In the genomic region with DNA sequence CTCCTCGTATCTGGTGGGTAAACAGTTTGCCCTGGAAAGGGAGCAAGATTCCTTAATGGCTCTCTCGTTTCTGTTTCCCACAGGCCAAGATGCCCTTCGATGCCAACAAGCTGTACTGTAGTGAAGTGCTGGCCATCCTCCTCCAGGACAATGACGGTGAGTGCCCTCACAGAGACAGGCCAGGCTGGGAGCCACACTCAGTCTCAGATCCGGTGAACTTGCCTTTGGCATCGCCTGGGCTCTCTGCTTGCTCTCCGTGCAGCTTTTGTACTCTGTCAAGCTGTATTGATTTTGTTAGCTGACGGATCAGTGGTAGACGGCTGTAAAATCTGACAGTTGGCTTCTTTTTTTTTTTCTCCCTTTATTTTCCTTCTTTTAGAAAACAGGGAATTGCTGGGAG, we compare ENCODE assay signal across 14 mouse cellular contexts.
DNase-seq lines count a peak whose midpoint lies in the region; ATAC-seq and TF ChIP-seq lines count a peak whose summit lies in the region.
"Had no signal": no experiment of that assay in that cellular context is flagged by ENCODE, and none has a peak within 500 bp of the region (broad histone marks: within the 10 kb centered on the region; RNA-seq: fewer than 3 reads in every experiment).

No protein-coding gene starts in this region.

- no peak overlapping the region for H3K4me3 ChIP-seq in layer of hippocampus, adult 2 months
- H3K4me3 ChIP-seq in neural tube, embryonic 15.5 days (replicated peaks) = no peak overlapping the region
- H3K4me3 ChIP-seq: embryonic facial prominence, embryonic 12.5 days; stomach, embryonic 15.5 days had no signal

- DNase-seq in heart, adult 11 months = peak; percentile 72
- DNase-seq in heart, postnatal 25 days (ENCODE audit: low spot score) = no peak
- peak in 1 of 2 experiments; percentile 7 for DNase-seq in layer of hippocampus, adult 2 months (ENCODE audit: low spot score in 2 of 2)
- DNase-seq in layer of hippocampus, postnatal 36 days = no peak
- DNase-seq in right cerebral cortex, postnatal 10 days (ENCODE audit: low spot score in 2 of 2) = peak; percentile 16 to 26
- no peak for DNase-seq in right cerebral cortex, postnatal 14 days
- no peak for DNase-seq in natural killer cell, adult 2 months (ENCODE audit: low spot score in 2 of 2)
- DNase-seq: cerebellum, adult 11 months; lung, embryonic 14.5 days; thymus, postnatal 14 days had no signal

- TF ChIP-seq CTCF in layer of hippocampus, adult 2 months (conservative IDR thresholded peaks at IDR 0.05) = no peak

- no peak for ATAC-seq in neural tube, embryonic 15.5 days (ENCODE audit: low FRiP score)
- ATAC-seq: inflammation-experienced regulatory T-cells, adult 6 months had no signal

- intact Hi-C loops in heart, postnatal 25 days (cut with DNase I) = no loop called here

- peaks cover 39% of the 10 kb centered on the region for H3K4me1 ChIP-seq in neural tube, embryonic 15.5 days
- H3K4me1 ChIP-seq: embryonic facial prominence, embryonic 12.5 days; stomach, embryonic 15.5 days had no signal

- H3K27me3 ChIP-seq in neural tube, embryonic 15.5 days (replicated peaks) = no peaks in the 10 kb centered on the region
- H3K27me3 ChIP-seq: embryonic facial prominence, embryonic 12.5 days; stomach, embryonic 15.5 days had no signal

- H3K9me3 ChIP-seq in neural tube, embryonic 15.5 days (replicated peaks) = no peaks in the 10 kb centered on the region
- H3K9me3 ChIP-seq: embryonic facial prominence, embryonic 12.5 days; stomach, embryonic 15.5 days had no signal

- 0 out of 2 replicates have a peak, but pooled peaks cover under 1% of the 10 kb centered on the region for H3K36me3 ChIP-seq in neural tube, embryonic 15.5 days

- WGBS in neural tube, embryonic 15.5 days = 49% methylated on average over 9 of the region's 9 CpGs

- H3K4me2 ChIP-seq in neural tube, embryonic 15.5 days = no peak overlapping the region
- H3K4me2 ChIP-seq: embryonic facial prominence, embryonic 12.5 days; lung, embryonic 14.5 days; stomach, embryonic 15.5 days had no signal

- H3K9ac ChIP-seq in neural tube, embryonic 15.5 days (replicated peaks) = no peak overlapping the region
- H3K9ac ChIP-seq: embryonic facial prominence, embryonic 12.5 days; lung, embryonic 14.5 days; stomach, embryonic 15.5 days had no signal

- H3K27ac ChIP-seq in layer of hippocampus, adult 2 months = peak overlapping the region; percentile 48; the same call in 1 of the 2 replicates
- peak overlapping the region; percentile 48 for H3K27ac ChIP-seq in neural tube, embryonic 15.5 days (replicated peaks)
- H3K27ac ChIP-seq: embryonic facial prominence, embryonic 12.5 days; stomach, embryonic 15.5 days had no signal

Comparison
In these comparisons a context has a peak if more than half of its experiments do, and no peak if none do; other contexts are left out.
1. DNase-seq: peak in heart, adult 11 months (single experiment) and right cerebral cortex, postnatal 10 days (2 of 2); none in heart, postnatal 25 days (single experiment), layer of hippocampus, postnatal 36 days (0 of 2), right cerebral cortex, postnatal 14 days (single experiment) and natural killer cell, adult 2 months (0 of 2).